15 mouse cellular contexts compared by ENCODE assay signal in the genomic region with DNA sequence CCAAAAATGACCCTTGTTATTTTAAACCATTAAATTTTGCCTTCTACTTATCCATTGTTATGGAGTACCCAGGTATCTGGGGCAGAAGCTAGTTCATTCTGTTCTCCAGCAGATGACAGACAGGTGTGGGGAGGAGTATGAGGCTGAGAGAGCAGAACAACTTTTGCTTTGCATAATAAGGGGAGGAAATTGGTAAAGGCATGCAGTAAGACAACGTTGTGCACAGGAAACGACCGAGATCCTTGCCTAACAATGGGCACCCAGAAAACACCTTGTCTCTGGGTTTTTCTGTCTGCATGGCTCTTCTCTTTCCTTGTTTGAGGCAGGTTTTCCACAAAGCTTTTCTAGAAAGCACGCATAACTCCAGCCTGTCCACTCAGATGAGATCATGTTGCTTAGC.
"Had no signal": no experiment of that assay in that cellular context is flagged by ENCODE, and none has a peak within 500 bp of the region (broad histone marks: within the 10 kb centered on the region; RNA-seq: fewer than 3 reads in every experiment).

No protein-coding gene starts in this region.

- DNase-seq: lung, embryonic 14.5 days; lung, postnatal 10 days; lung, postnatal 4 days; right cerebral cortex, postnatal 14 days; thymus, adult 2 months; thymus, postnatal 25 days; thymus, postnatal 4 days had no signal

- H3K9me3 ChIP-seq: liver, embryonic 15.5 days; midbrain, embryonic 13.5 days; midbrain, embryonic 15.5 days; neural tube, embryonic 12.5 days; stomach, embryonic 15.5 days had no signal

- H3K4me2 ChIP-seq: liver, embryonic 15.5 days; lung, embryonic 14.5 days; midbrain, embryonic 11.5 days; midbrain, embryonic 13.5 days; midbrain, embryonic 15.5 days; neural tube, embryonic 12.5 days; stomach, embryonic 15.5 days had no signal

- ATAC-seq: midbrain, embryonic 13.5 days; midbrain, embryonic 15.5 days had no signal

- H3K4me1 ChIP-seq: liver, embryonic 15.5 days; megakaryocyte, embryonic 14.5 days; midbrain, embryonic 13.5 days; midbrain, embryonic 15.5 days; neural tube, embryonic 12.5 days; stomach, embryonic 15.5 days had no signal

- H3K27ac ChIP-seq: liver, embryonic 15.5 days; midbrain, embryonic 13.5 days; midbrain, embryonic 15.5 days; neural tube, embryonic 12.5 days; stomach, embryonic 15.5 days; stomach, postnatal 0 days had no signal

- H3K27me3 ChIP-seq: liver, embryonic 15.5 days; megakaryocyte, embryonic 14.5 days; midbrain, embryonic 13.5 days; midbrain, embryonic 15.5 days; neural tube, embryonic 12.5 days; stomach, embryonic 15.5 days had no signal

- H3K36me3 ChIP-seq: liver, embryonic 15.5 days; midbrain, embryonic 13.5 days; midbrain, embryonic 15.5 days; neural tube, embryonic 12.5 days; stomach, embryonic 15.5 days had no signal

- H3K9ac ChIP-seq: liver, embryonic 15.5 days; lung, embryonic 14.5 days; midbrain, embryonic 13.5 days; midbrain, embryonic 15.5 days; neural tube, embryonic 12.5 days; stomach, embryonic 15.5 days had no signal

- H3K4me3 ChIP-seq: liver, embryonic 15.5 days; megakaryocyte, embryonic 14.5 days; midbrain, embryonic 13.5 days; midbrain, embryonic 15.5 days; neural tube, embryonic 12.5 days; stomach, embryonic 15.5 days had no signal
